Mouse (Mus musculus) adipocyte (in vitro differentiated cells): Measurements from ENCODE around the gene Sox2.

Source experiments
- DNase-seq: peaks from one replicate; pipeline ENCODE4 v3.0.0-alpha.2; 2016; ENCODE audit warnings: low spot score

Gene Sox2

DNA sequence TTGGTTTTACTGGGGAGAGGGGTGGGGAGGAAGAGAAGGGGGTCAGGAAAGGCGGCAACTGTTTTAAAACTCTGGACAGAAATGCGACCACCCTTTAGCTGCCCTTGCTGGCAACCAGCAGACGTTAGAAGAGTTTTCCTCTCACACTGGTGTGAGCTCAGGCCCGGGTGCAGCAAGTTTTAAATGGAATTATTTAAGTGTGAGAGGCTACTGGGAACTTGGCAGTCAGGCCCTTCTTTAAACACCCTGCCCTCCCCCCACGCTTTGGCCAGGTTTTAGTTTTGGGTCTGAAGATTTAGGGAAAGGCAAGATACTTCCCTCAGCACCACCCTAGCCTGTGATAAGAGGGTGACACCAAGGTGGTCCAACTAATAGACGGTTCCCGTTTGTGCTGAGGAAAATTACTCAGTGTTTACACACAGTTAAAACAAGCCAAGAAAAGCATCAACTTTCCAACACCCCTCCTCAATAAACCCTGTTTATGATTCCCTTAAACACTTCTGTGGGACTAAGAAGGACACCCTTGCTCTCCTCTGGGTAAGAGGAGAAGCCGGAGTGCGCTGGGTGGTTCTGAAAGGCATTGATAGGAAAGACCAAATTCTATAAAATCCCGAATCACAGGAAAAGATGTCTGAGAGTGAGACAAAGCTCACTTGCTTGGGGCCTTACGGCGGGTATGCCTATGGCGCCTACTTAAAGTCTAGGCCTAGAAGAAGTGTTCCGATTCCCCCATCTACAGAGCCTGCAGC, 10.5 kb downstream of the Sox2 start:
- DNase-seq = no peak

GRCm38 (mm10) chr3:34661341-34662007, 11.3 kb downstream of the Sox2 start:
- DNase-seq = no peak

- no peak for DNase-seq
Observed at GRCm38 (mm10) chr3:34662008-34662711, 12.0 kb downstream of the Sox2 start.

DNA sequence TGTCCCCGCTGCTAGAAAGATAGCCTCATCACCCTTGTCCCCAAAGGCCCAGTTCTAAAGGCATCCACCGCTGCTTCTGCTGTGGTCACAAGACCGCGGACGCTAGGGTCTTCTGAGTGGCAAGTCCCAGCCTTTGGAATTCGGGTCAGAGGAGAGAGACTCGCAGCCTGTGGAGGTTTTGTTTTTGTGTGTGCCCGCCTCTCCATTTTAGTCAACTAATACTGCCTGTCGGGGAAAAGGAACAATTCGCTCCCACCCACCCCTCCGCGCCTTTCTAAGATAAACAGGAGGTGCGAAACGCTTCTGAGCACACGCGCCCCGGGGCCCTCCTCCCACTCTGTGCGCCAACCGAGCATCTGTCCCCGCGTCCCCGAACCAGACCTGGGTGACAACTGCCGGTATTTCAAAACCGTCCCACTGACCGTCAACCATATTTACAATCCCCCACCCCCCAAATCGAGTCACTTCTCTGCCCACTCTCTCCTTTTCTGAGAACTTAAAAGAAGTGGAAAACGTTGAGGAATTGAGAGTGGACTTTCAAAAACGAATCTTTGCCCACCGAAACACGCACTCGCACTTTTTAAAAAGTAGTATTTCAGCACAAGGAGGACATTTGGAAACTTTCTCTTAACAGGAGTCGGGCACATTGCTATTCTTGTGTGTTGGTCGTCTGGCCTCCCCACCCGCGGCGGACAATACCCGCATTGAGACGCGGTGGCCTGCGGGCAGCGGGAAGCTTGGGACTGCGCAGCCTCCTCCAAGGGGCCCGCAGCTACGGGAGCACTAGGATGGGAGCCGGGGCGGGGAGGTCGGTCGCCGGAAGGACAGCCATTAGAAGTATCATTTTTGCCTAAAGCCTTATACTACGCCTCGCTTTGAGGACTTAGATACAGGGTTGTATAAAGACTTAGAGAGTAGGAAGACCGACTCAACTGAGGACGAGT, 12.8 kb downstream of the Sox2 start:
- no peak for DNase-seq

DNA sequence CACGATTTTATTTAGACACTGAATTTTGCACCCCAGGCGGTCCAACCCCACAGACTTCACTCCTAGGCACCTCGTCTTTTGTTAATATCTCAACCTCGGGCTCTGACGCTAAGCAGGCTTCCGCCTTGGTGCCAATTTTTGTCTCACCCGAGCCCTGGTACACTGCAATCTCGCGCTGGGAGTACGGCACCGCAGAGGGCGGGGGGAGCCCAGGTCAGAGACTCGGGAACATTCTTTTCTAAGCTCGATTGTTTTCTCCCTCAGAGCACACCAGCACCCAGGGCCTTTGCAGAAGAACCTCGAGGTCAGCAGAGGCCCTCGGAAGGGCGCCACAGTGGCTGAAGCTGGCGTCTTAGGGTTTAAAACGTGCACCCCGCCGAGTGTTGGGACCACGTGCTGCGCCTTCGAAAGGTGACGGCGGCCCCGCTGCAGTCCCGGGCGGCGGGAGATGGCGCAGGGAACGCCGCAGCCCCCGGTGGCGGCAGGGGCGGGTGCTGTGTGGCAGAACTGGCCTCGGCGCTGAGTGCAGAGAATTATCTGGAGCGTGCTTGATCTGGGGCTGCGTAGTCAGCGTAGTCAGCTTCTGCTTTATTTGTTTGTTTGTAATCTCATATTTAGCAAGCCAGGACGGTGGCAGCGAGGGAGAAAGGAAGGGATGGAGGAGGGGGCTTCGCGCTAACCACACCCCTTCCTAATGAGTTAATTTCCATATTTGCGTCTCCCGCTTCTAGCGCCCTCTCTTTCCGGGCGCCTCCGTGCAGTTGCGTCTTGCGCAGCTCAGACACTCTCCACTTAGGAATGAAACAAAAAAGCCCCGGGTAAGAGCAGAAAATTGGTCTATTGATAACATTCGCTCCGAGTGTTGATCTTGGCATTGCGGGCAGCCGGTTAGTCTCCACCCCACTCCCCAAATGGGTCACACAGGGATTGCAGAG, 13.8 kb downstream of the Sox2 start:
- DNase-seq = no peak

DNA sequence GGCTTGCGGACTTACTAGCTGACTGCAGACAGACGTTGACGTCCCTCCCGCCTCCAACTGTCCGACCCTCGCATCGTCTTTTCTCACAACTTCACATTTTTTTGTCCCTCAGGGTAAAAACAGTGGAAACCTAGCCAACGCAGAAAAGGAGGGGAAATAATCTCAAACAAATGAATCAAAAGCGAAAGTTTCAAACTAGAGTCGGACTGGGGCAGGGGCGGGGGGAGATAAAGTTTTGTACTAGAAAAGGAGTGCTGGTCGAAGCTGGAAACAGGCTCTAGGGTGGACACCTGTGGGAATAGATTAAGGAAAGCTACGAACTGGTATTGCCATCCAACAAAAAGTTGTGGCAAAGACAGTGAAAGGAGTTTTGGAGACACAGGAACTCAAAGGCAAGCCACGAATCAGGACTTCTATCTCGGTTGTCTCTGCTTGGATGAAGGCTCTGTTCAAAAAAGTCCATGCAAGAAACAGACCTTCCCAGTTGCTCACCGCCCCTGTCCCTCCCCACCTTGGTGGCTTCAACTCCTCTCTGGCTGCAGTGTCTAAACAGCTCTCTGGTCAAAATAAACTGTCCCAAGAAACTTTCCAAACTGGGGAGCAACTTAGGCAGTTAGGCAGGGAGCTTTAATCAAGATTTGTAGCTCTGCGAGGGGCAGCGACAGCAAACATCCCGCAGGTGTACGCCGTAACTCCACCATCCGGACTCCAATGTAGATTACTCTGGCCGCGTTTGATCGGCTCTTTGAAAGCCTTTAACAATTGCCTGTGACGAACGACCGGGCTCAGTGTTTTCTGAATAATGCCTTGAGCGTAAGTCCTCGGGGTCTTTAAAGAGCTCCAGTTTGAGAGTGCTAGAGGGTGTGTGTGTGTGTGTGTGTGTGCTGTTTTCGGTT, 14.7 kb downstream of the Sox2 start:
- no peak for DNase-seq

- DNase-seq = no peak
Observed at GRCm38 (mm10) chr3:34665751-34666665, 15.8 kb downstream of the Sox2 start.

DNA sequence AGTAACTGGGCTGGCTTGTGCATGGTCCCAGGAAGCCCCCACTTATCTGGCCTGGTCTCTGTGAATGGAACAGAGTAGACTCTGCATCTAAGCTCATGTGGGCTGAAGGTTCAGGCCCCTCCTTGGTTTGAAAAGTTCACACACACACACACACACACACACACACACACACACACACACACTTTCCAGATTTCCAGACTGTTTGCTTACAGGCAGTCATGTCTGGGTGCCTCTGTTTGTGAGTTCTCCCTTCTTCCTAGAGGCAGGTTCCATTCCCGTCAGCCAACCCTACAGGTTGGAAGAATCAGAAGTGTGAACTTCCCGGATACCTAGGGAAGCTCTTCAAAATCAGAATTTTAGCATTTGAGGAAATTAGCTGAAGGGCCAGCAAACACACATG, 17.0 kb downstream of the Sox2 start:
- no peak for DNase-seq

GRCm38 (mm10) chr3:34667881-34668817, 17.9 kb downstream of the Sox2 start:
- no peak for DNase-seq

DNA sequence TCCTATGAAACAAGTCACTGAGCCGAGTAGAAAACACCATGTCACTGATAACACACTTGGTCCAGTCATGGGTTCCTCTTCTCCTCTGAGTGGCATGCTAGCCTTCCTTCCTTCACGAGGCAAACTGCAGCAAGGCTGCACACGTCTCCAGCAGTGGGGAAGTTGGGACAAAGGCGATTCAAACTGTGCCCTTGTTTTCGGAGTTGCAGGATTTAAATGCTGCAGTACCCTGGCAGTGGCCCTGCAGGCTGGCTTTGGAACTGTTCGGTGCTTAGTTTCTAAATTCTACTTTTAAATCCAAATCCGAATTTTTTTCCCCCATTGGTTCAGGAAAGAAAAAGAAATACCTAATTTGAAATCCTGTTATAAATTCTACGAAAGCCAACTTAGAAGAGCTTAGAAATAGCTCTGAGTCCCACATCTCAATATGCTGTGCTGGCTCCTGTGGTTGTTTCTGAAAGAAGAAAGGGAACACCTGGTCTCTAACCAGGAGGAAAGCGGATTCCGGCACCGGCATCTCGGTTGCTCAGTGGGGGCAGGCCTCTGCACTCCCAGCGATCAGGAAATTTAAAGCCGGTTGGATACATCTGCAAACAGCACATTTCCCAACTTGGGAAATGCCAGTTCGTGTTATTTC, 20.9 kb downstream of the Sox2 start:
- peak; percentile 3 for DNase-seq

DNA sequence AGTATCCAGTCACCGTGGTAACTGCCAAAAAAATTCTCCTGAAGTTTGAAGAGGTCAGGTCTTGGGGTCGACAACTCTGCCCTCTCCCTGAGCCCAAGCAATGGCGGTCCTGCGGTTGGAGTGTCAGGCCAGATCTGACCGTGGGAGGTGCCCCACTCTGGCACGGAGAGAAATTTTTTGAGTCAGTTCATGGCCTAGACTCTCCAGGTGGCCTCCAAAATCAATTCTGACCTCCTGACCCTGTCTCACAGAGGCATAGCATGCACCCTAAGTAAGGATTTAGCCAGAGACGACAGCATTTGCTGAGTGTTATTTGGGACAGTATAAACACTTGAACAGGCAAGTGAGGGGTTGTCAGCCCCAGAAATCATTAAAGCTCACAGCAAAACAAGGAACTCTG, 28.6 kb downstream of the Sox2 start:
- DNase-seq = no peak

GRCm38 (mm10) chr3:34679439-34679838, 29.2 kb downstream of the Sox2 start:
- no peak for DNase-seq

GRCm38 (mm10) chr3:34679921-34680320, 29.7 kb downstream of the Sox2 start:
- DNase-seq = no peak

GRCm38 (mm10) chr3:34688072-34688471, 37.9 kb downstream of the Sox2 start:
- DNase-seq = no peak

- DNase-seq = no peak
Observed at GRCm38 (mm10) chr3:34691703-34692393, 41.6 kb downstream of the Sox2 start.

DNA sequence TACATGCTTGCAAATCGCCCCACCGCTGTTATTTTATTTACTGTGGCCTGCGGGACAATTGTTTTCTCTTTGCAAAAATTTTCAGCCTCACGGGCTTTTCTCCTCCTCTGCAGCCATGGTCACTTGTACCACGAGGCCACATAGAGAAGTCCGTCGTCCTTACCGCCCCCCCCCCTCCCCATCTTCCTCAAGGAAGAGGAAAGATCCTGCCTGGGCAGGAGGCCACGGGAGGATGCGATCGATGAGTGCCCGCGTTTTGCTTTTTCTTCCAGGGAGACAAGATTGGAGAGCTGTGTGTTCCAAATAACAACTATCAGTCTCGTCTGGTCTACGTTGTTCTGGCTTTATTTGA, 42.2 kb downstream of the Sox2 start:
- no peak for DNase-seq
